Mouse (Mus musculus): ENCODE results near the gene Rhbdd1. TPM values are rescaled to one million over a fixed set of nuclear protein-coding genes. Genes with fewer than 3 reads are reported as not detected.

The Rhbdd1 gene
- polyA plus RNA-seq, 1 experiment from 2014 or later: 11.7 TPM

DNA sequence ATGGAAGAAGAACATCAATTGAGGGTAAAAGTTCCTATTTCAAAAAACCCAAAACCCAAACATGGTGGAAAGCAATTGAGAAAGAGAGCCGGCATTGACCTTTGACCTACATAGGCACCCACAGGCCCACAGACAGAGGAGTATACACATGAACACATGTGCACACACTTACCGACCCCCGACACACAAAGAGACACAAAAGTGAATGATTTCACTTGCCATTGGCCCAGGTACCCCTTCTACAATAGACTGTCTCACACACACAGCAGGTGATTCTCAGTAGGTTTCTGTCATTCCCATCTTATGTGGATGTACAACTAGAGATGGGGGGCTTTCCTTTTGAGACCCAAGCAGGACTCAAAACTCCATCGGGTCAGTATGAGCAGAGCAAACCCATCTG lies 159.6 kb downstream of the Rhbdd1 start:
- Histone ChIP-seq H3K4me2 (peak overlapping the region; percentile 15; the same call in 1 of the 2 replicates), H3K9ac (no peak overlapping the region), H3K36me3 (no peaks in the 10 kb centered on the region), H3K4me3 (no peak overlapping the region), H3K9me3 (no peaks in the 10 kb centered on the region), H3K27ac (no peak overlapping the region), H3K27me3 (no peaks in the 10 kb centered on the region), H3K4me1 (peaks cover 10% of the 10 kb centered on the region; the same call in 1 of the 2 replicates)
- ATAC-seq (ENCODE audit: borderline replicate concordance, extremely low read depth, low FRiP score, low TSS enrichment): no peak
- 73% methylated on average over 4 of the region's 4 CpGs for WGBS

- H3K4me3 ChIP-seq: no peak overlapping the region
- no peaks in the 10 kb centered on the region for H3K36me3 ChIP-seq
- 36% methylated on average over 11 of the region's 11 CpGs for WGBS
- H3K4me1 ChIP-seq: peaks cover 10% of the 10 kb centered on the region; the same call in 1 of the 2 replicates
- peak overlapping the region; percentile 15; the same call in 1 of the 2 replicates for H3K4me2 ChIP-seq
- H3K9me3 ChIP-seq: no peaks in the 10 kb centered on the region
- H3K27ac ChIP-seq: no peak overlapping the region; the same call in 1 of the 2 replicates
- H3K27me3 ChIP-seq: no peaks in the 10 kb centered on the region
- no peak overlapping the region for H3K9ac ChIP-seq
- ATAC-seq (ENCODE audit: borderline replicate concordance, extremely low read depth, low FRiP score, low TSS enrichment): no peak
Measured at GRCm38 (mm10) chr1:82476256-82476655, 160.0 kb downstream of the Rhbdd1 start.

GRCm38 (mm10) chr1:82476746-82477145 lies 160.5 kb downstream of the Rhbdd1 start:
- peak overlapping the region; percentile 59; the same call in 1 of the 2 replicates for H3K27ac ChIP-seq
- ATAC-seq (ENCODE audit: borderline replicate concordance, extremely low read depth, low FRiP score, low TSS enrichment): no peak
- H3K9ac ChIP-seq: no peak overlapping the region
- H3K9me3 ChIP-seq: no peaks in the 10 kb centered on the region
- 25% methylated on average over 9 of the region's 9 CpGs for WGBS
- peaks cover 10% of the 10 kb centered on the region; the same call in 1 of the 2 replicates for H3K4me1 ChIP-seq
- H3K4me3 ChIP-seq: no peak overlapping the region
- H3K27me3 ChIP-seq: no peaks in the 10 kb centered on the region
- no peaks in the 10 kb centered on the region for H3K36me3 ChIP-seq
- no peak overlapping the region for H3K4me2 ChIP-seq

GRCm38 (mm10) chr1:82479696-82480487 lies 163.6 kb downstream of the Rhbdd1 start:
- no peak for ATAC-seq (ENCODE audit: borderline replicate concordance, extremely low read depth, low FRiP score, low TSS enrichment)
- 73% methylated on average over 12 of the region's 12 CpGs for WGBS
- no peak overlapping the region for H3K9ac ChIP-seq
- peaks cover 10% of the 10 kb centered on the region; the same call in 1 of the 2 replicates for H3K4me1 ChIP-seq
- H3K4me3 ChIP-seq: no peak overlapping the region
- no peak overlapping the region for H3K4me2 ChIP-seq
- no peak overlapping the region for H3K27ac ChIP-seq
- no peaks in the 10 kb centered on the region for H3K36me3 ChIP-seq
- H3K27me3 ChIP-seq: no peaks in the 10 kb centered on the region
- H3K9me3 ChIP-seq: no peaks in the 10 kb centered on the region

- no peak overlapping the region for H3K4me2 ChIP-seq
- H3K9ac ChIP-seq: no peak overlapping the region
- no peaks in the 10 kb centered on the region for H3K36me3 ChIP-seq
- ATAC-seq (ENCODE audit: borderline replicate concordance, extremely low read depth, low FRiP score, low TSS enrichment): no peak
- H3K4me1 ChIP-seq: no peaks in the 10 kb centered on the region
- no peak overlapping the region for H3K27ac ChIP-seq
- H3K4me3 ChIP-seq: no peak overlapping the region
- WGBS: 52% methylated on average over 7 of the region's 7 CpGs
- H3K27me3 ChIP-seq: no peaks in the 10 kb centered on the region
- no peaks in the 10 kb centered on the region for H3K9me3 ChIP-seq
Measured at GRCm38 (mm10) chr1:82482371-82482770, 166.1 kb downstream of the Rhbdd1 start.

DNA sequence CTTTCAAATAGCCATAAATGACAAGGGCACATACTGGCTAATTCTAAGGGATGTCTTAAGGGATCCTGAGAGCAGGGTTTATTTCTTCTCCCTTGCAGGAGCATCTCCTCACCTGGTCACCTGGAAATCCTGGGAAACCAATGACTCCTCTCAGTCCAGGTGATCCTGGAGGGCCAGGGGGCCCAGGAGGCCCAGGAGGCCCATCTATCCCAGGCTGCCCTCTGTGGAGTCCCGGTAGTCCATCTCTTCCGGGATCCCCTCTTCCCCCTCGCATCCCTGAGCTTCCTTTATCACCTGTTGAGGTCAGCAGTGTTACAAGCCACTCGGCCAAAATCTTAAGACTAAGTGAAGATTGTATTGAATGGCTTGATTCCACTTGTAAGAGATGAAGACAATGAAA lies 170.1 kb downstream of the Rhbdd1 start:
- Histone ChIP-seq H3K27me3 (no peaks in the 10 kb centered on the region), H3K27ac (no peak overlapping the region), H3K9me3 (no peaks in the 10 kb centered on the region), H3K4me2 (no peak overlapping the region), H3K4me3 (no peak overlapping the region), H3K9ac (no peak overlapping the region), H3K36me3 (no peaks in the 10 kb centered on the region), H3K4me1 (no peaks in the 10 kb centered on the region)
- WGBS: 69% methylated on average over 4 of the region's 4 CpGs
- ATAC-seq (ENCODE audit: borderline replicate concordance, extremely low read depth, low FRiP score, low TSS enrichment): no peak

GRCm38 (mm10) chr1:82491954-82492353 lies 175.7 kb downstream of the Rhbdd1 start:
- Histone ChIP-seq H3K4me2 (no peak overlapping the region), H3K9me3 (no peaks in the 10 kb centered on the region), H3K27ac (no peak overlapping the region), H3K27me3 (no peaks in the 10 kb centered on the region), H3K4me1 (no peaks in the 10 kb centered on the region), H3K4me3 (no peak overlapping the region), H3K36me3 (no peaks in the 10 kb centered on the region), H3K9ac (no peak overlapping the region)
- no peak for ATAC-seq (ENCODE audit: borderline replicate concordance, extremely low read depth, low FRiP score, low TSS enrichment)
- 66% methylated on average over 2 of the region's 2 CpGs for WGBS

Small RNA genes within 50 kb of the gene (microRNA-seq; reads per million reads assigned to microRNA genes)
- not detected for gene Gm22112

Other genes starting within 250 kb of the Rhbdd1 start
- gene Gm9747, start 83.3 kb upstream of the Rhbdd1 start, polyA plus RNA-seq (2015; fragmentation: Nextera tagmentation; extraction: Ambion mirVana): 35.0 TPM in 2 replicates
- gene Irs1, start 25.0 kb upstream of the Rhbdd1 start, polyA plus RNA-seq (2015; fragmentation: Nextera tagmentation; extraction: Ambion mirVana): 11.8 and 12.7 TPM in 2 replicates